Mouse (Mus musculus): ENCODE data around the gene Aqp3.
"Not testable (repeated sequence)": the region's sequence is repeated elsewhere in the genome, so short reads cannot be mapped to it uniquely, and the experiment has no call there.

Aqp3 gene

GRCm38 (mm10) chr4:41102901-41103300, 4.9 kb upstream of the Aqp3 start:
- DNase-seq (ENCODE audit: low spot score), result no peak

GRCm38 (mm10) chr4:41100986-41101385, 3.0 kb upstream of the Aqp3 start:
- no peak for DNase-seq (ENCODE audit: low spot score)

GRCm38 (mm10) chr4:41098577-41098951, 581 bp upstream of the Aqp3 start:
- no peak for DNase-seq (ENCODE audit: low spot score)

- DNase-seq (ENCODE audit: low spot score), result no peak
These were observed 602 bp downstream of the Aqp3 start for GRCm38 (mm10) chr4:41097381-41097780.

GRCm38 (mm10) chr4:41096794-41097193, 1.2 kb downstream of the Aqp3 start:
- DNase-seq (ENCODE audit: low spot score), result no peak

GRCm38 (mm10) chr4:41096169-41096568, 1.8 kb downstream of the Aqp3 start:
- DNase-seq (ENCODE audit: low spot score), result no peak

GRCm38 (mm10) chr4:41094361-41094760, 3.6 kb downstream of the Aqp3 start:
- no peak for DNase-seq (ENCODE audit: low spot score)

GRCm38 (mm10) chr4:41092958-41093357, 5.0 kb downstream of the Aqp3 start:
- no peak for DNase-seq (ENCODE audit: low spot score)

- no peak for DNase-seq (ENCODE audit: low spot score)
These were observed 6.6 kb downstream of the Aqp3 start for GRCm38 (mm10) chr4:41091391-41091790.

- DNase-seq (ENCODE audit: low spot score), result no peak
These were observed 8.3 kb downstream of the Aqp3 start for GRCm38 (mm10) chr4:41089705-41090104.

GRCm38 (mm10) chr4:41089189-41089588, 8.8 kb downstream of the Aqp3 start:
- DNase-seq (ENCODE audit: low spot score), result no peak

- no peak for DNase-seq (ENCODE audit: low spot score)
These were observed 10.3 kb downstream of the Aqp3 start for GRCm38 (mm10) chr4:41087459-41088298.

GRCm38 (mm10) chr4:41086947-41087346, 11.0 kb downstream of the Aqp3 start:
- DNase-seq (ENCODE audit: low spot score), result no peak

- no peak for DNase-seq (ENCODE audit: low spot score)
These were observed 13.2 kb downstream of the Aqp3 start for GRCm38 (mm10) chr4:41084819-41085218.

- DNase-seq (ENCODE audit: low spot score), result not testable (repeated sequence)
These were observed 15.2 kb downstream of the Aqp3 start for GRCm38 (mm10) chr4:41082803-41083202.

GRCm38 (mm10) chr4:41081733-41082132, 16.2 kb downstream of the Aqp3 start:
- no peak for DNase-seq (ENCODE audit: low spot score)

- DNase-seq (ENCODE audit: low spot score), result no peak
These were observed 19.3 kb downstream of the Aqp3 start for GRCm38 (mm10) chr4:41078726-41079125.

GRCm38 (mm10) chr4:41074461-41074860, 23.5 kb downstream of the Aqp3 start:
- DNase-seq (ENCODE audit: low spot score), result no peak

- DNase-seq (ENCODE audit: low spot score), result no peak
These were observed 24.8 kb downstream of the Aqp3 start for GRCm38 (mm10) chr4:41073008-41073817.

GRCm38 (mm10) chr4:41071500-41072429, 26.2 kb downstream of the Aqp3 start:
- no peak for DNase-seq (ENCODE audit: low spot score)

GRCm38 (mm10) chr4:41065196-41065595, 32.8 kb downstream of the Aqp3 start:
- no peak for DNase-seq (ENCODE audit: low spot score)

Data from embryo, embryonic 10 days (tissue).